In the genomic region with DNA sequence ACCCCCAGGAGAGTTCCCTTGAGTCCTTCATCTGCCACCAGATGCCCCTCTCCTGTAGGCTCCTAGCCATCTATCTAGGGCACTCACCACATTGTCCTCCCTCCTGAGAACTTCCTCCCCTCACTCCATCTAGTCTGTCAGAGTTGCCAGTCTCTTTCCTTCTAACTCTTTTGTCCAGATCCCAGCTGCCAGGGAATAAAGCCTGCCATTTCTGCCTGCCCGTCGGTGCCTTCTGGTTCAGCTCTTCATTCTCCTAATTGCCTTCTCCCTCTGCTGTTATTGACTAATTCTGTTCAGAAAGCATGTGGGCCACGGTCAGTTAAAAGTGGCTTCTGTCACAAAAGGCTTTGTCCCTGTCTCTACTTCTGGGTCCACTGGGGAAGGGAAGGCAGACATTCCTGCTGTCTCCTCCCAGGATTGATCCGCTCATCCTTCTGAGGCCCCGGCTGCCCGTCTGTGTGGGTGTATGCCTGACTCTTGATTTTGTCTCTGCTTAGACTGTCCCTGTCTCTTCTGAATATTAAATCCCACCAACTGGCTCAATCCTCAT, we compare ENCODE assay signal across 19 mouse cellular contexts.
DNase-seq lines count a peak whose midpoint lies in the region; ATAC-seq lines count a peak whose summit lies in the region.
"Had no signal": no experiment of that assay in that cellular context is flagged by ENCODE, and none has a peak within 500 bp of the region (broad histone marks: within the 10 kb centered on the region; RNA-seq: fewer than 3 reads in every experiment).

No protein-coding gene starts in this region.

- H3K36me3 ChIP-seq in forebrain, embryonic 16.5 days (ENCODE audit: control insufficient read depth, insufficient read depth), result no peaks in the 10 kb centered on the region
- H3K36me3 ChIP-seq in midbrain, embryonic 14.5 days (ENCODE audit: control insufficient read depth, insufficient read depth, low read length), result no peaks in the 10 kb centered on the region
- H3K36me3 ChIP-seq: embryonic facial prominence, embryonic 15.5 days; heart, embryonic 15.5 days; limb, embryonic 15.5 days; neural tube, embryonic 13.5 days had no signal

- intact Hi-C loops in heart, postnatal 10 days (cut with DNase I), result no loop called here

- H3K4me2 ChIP-seq in forebrain, embryonic 16.5 days (ENCODE audit: low read length), result no peak overlapping the region
- H3K4me2 ChIP-seq in midbrain, embryonic 14.5 days (ENCODE audit: low read length), result no peak overlapping the region
- H3K4me2 ChIP-seq: embryonic facial prominence, embryonic 15.5 days; heart, embryonic 15.5 days; limb, embryonic 15.5 days; neural tube, embryonic 13.5 days had no signal

- H3K4me3 ChIP-seq in forebrain, embryonic 16.5 days (replicated peaks; ENCODE audit: low read length), result no peak overlapping the region
- no peak overlapping the region for H3K4me3 ChIP-seq in midbrain, embryonic 14.5 days (replicated peaks; ENCODE audit: low read depth, low read length)
- H3K4me3 ChIP-seq: embryonic facial prominence, embryonic 15.5 days; gastrocnemius, adult 2 months; heart, embryonic 15.5 days; limb, embryonic 15.5 days; neural tube, embryonic 13.5 days had no signal

- H3K27ac ChIP-seq in forebrain, embryonic 16.5 days (ENCODE audit: low read length), result 0 out of 2 replicates have a peak overlapping the region, but pooled peaks have one; percentile 23
- no peak overlapping the region; the same call in 1 of the 2 replicates for H3K27ac ChIP-seq in midbrain, embryonic 14.5 days (replicated peaks; ENCODE audit: low read depth, low read length)
- H3K27ac ChIP-seq: embryonic facial prominence, embryonic 15.5 days; gastrocnemius, adult 2 months; heart, embryonic 15.5 days; limb, embryonic 15.5 days; neural tube, embryonic 13.5 days had no signal

- DNase-seq in embryo, embryonic 10 days (ENCODE audit: low spot score), result peak; percentile 45
- no peak for DNase-seq in embryo, embryonic 9.5 days (ENCODE audit: extremely low spot score)
- peak; percentile 28 for DNase-seq in embryo, embryonic 10.5 days (ENCODE audit: low spot score)
- DNase-seq in midbrain, embryonic 14.5 days, result peak; percentile 26
- DNase-seq in cerebellum, adult 9-10 months, result no peak
- DNase-seq in heart, postnatal 10 days, result no peak
- no peak for DNase-seq in cerebellum, adult 11-12 months
- DNase-seq: adrenal gland, postnatal 10 days; cerebellum, adult 18-20 months; gastrocnemius, adult 2 months; heart, adult 18-20 months; kidney, adult 2 months; kidney, postnatal 4 days; thymus, postnatal 25 days had no signal

- peak; percentile 42 for ATAC-seq in forebrain, embryonic 16.5 days
- ATAC-seq in midbrain, embryonic 14.5 days (ENCODE audit: low FRiP score, low TSS enrichment), result no peak

- no peak overlapping the region for H3K9ac ChIP-seq in forebrain, embryonic 16.5 days (replicated peaks; ENCODE audit: low read depth, low read length)
- no peak overlapping the region for H3K9ac ChIP-seq in midbrain, embryonic 14.5 days (replicated peaks; ENCODE audit: low read length)
- H3K9ac ChIP-seq: embryonic facial prominence, embryonic 15.5 days; heart, embryonic 15.5 days; limb, embryonic 15.5 days; neural tube, embryonic 13.5 days had no signal

- H3K4me1 ChIP-seq in forebrain, embryonic 16.5 days (replicated peaks; ENCODE audit: control insufficient read depth, insufficient read depth, low read length), result peaks cover 16% of the 10 kb centered on the region
- H3K4me1 ChIP-seq in midbrain, embryonic 14.5 days (ENCODE audit: control insufficient read depth, insufficient read depth, low read length), result no peaks in the 10 kb centered on the region; the same call in 1 of the 2 replicates
- H3K4me1 ChIP-seq: heart, embryonic 15.5 days had no signal

- no peaks in the 10 kb centered on the region for H3K27me3 ChIP-seq in forebrain, embryonic 16.5 days (replicated peaks; ENCODE audit: control insufficient read depth, insufficient read depth, low read length)
- H3K27me3 ChIP-seq in midbrain, embryonic 14.5 days (ENCODE audit: control insufficient read depth, insufficient read depth, low read length), result no peaks in the 10 kb centered on the region
- H3K27me3 ChIP-seq: embryonic facial prominence, embryonic 15.5 days; limb, embryonic 15.5 days; neural tube, embryonic 13.5 days had no signal

- no peaks in the 10 kb centered on the region for H3K9me3 ChIP-seq in forebrain, embryonic 16.5 days (ENCODE audit: control insufficient read depth, low read length)
- H3K9me3 ChIP-seq in midbrain, embryonic 14.5 days (ENCODE audit: control insufficient read depth, low read length), result no peaks in the 10 kb centered on the region
- H3K9me3 ChIP-seq: embryonic facial prominence, embryonic 15.5 days; heart, embryonic 15.5 days; limb, embryonic 15.5 days; neural tube, embryonic 13.5 days had no signal

- 12% methylated on average over 6 of the region's 6 CpGs for WGBS in forebrain, embryonic 16.5 days
- 9% methylated on average over 6 of the region's 6 CpGs for WGBS in midbrain, embryonic 14.5 days

Comparison
In these comparisons a context has a peak if more than half of its experiments do, and no peak if none do; other contexts are left out.
1. DNase-seq: peak in embryo, embryonic 10 days (single experiment), embryo, embryonic 10.5 days (single experiment) and midbrain, embryonic 14.5 days (single experiment); none in embryo, embryonic 9.5 days (single experiment), cerebellum, adult 9-10 months (single experiment), heart, postnatal 10 days (0 of 2) and cerebellum, adult 11-12 months (single experiment).